Mouse (Mus musculus): ENCODE results near the gene Flt4.

- TF ChIP-seq NELFE (IDR thresholded peaks at IDR 0.05; ENCODE audit: low read depth, low read length) (no peak), EP300 (IDR thresholded peaks at IDR 0.05; ENCODE audit: low read length) (no peak)
Observed at GRCm38 (mm10) chr11:49634101-49634500, 25.0 kb downstream of the Flt4 start.
